ENCODE assay signal across 27 mouse cellular contexts in genomic region chr19:54470034-54470433, GRCm38 (mm10).
"Had no signal": no experiment of that assay in that cellular context is flagged by ENCODE, and none has a peak within 500 bp of the region (broad histone marks: within the 10 kb centered on the region; RNA-seq: fewer than 3 reads in every experiment).

No protein-coding gene starts in this region.

- H3K27ac ChIP-seq: gastrocnemius, adult 2 months; heart, embryonic 10.5 days; hindbrain, embryonic 10.5 days; hindbrain, embryonic 12.5 days; hindbrain, embryonic 14.5 days; intestine, embryonic 15.5 days; layer of hippocampus, adult 2 months; left cerebral cortex, adult 2 months; limb, embryonic 10.5 days; limb, embryonic 12.5 days; liver, embryonic 13.5 days had no signal

- H3K4me2 ChIP-seq: heart, embryonic 12.5 days; hindbrain, embryonic 12.5 days; hindbrain, embryonic 14.5 days; intestine, embryonic 15.5 days; limb, embryonic 12.5 days; liver, embryonic 11.5 days; liver, embryonic 13.5 days had no signal

- ATAC-seq: hindbrain, embryonic 16.5 days; inflammation-experienced regulatory T-cells, adult 6 months; intestine, embryonic 15.5 days; intestine, postnatal 0 days had no signal

- H3K36me3 ChIP-seq: heart, embryonic 10.5 days; heart, embryonic 12.5 days; hindbrain, embryonic 10.5 days; hindbrain, embryonic 12.5 days; intestine, embryonic 15.5 days; limb, embryonic 10.5 days; limb, embryonic 12.5 days; liver, embryonic 13.5 days had no signal

- H3K4me1 ChIP-seq: heart, embryonic 10.5 days; heart, embryonic 12.5 days; hindbrain, embryonic 10.5 days; hindbrain, embryonic 12.5 days; intestine, embryonic 15.5 days; limb, embryonic 10.5 days; limb, embryonic 12.5 days; liver, embryonic 13.5 days had no signal

- H3K9me3 ChIP-seq: heart, embryonic 10.5 days; heart, embryonic 12.5 days; hindbrain, embryonic 10.5 days; hindbrain, embryonic 12.5 days; intestine, embryonic 15.5 days; limb, embryonic 10.5 days; limb, embryonic 12.5 days; liver, embryonic 13.5 days had no signal

- H3K4me3 ChIP-seq: gastrocnemius, adult 2 months; heart, embryonic 10.5 days; heart, embryonic 12.5 days; hindbrain, embryonic 10.5 days; hindbrain, embryonic 12.5 days; intestine, embryonic 15.5 days; layer of hippocampus, adult 2 months; left cerebral cortex, adult 2 months; limb, embryonic 10.5 days; limb, embryonic 12.5 days; liver, embryonic 13.5 days had no signal

- H3K9ac ChIP-seq: heart, embryonic 12.5 days; hindbrain, embryonic 12.5 days; hindbrain, embryonic 14.5 days; intestine, embryonic 15.5 days; limb, embryonic 12.5 days; liver, embryonic 13.5 days had no signal

- DNase-seq: gastrocnemius, adult 2 months; gastrocnemius, postnatal 10 days; gastrocnemius, postnatal 25 days; heart, adult 18-20 months; heart, postnatal 10 days; heart, postnatal 4 days; kidney, adult 18-20 months; kidney, adult 8-10 months; kidney, postnatal 10 days; kidney, postnatal 25 days; kidney, postnatal 4 days; liver; liver, embryonic 13.5 days had no signal

- H3K27me3 ChIP-seq: heart, embryonic 12.5 days; hindbrain, embryonic 12.5 days; intestine, embryonic 15.5 days; limb, embryonic 12.5 days; liver, embryonic 13.5 days had no signal
